Mouse (Mus musculus) cerebellum, adult 11-12 months (tissue): ENCODE results near the gene Acp6.

Source experiments
- DNase-seq: peaks from one replicate; pipeline ENCODE4 v3.0.0; 2022

The Acp6 gene

GRCm38 (mm10) chr3:97199261-97199660, 40.7 kb downstream of the Acp6 start:
- no peak for DNase-seq

- peak; percentile 51 for DNase-seq
Observed at GRCm38 (mm10) chr3:97201943-97202342, 43.4 kb downstream of the Acp6 start.

GRCm38 (mm10) chr3:97203880-97204279, 45.3 kb downstream of the Acp6 start:
- DNase-seq: no peak

- no peak for DNase-seq
Observed at GRCm38 (mm10) chr3:97206521-97206920, 47.9 kb downstream of the Acp6 start.

DNA sequence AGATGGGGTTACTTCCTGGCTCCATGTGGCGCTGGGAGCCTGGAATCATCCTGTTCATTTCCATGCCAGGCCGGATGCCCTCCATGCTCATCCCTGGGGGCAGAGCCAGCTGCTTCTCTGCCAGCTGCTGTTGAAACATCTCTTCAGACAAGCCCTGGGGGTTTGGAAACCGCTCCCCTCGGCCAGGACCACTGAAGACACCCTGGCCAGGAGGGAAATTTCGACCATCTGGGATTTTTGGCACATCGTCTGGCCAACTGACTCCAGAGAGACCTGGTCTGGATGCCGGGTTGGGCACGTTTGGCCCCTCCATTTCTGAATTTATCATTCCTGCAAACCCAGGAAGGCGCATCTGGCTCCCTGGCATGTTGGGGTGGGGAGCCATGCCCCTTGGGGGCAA, 50.8 kb downstream of the Acp6 start:
- DNase-seq: peak; percentile 33

DNA sequence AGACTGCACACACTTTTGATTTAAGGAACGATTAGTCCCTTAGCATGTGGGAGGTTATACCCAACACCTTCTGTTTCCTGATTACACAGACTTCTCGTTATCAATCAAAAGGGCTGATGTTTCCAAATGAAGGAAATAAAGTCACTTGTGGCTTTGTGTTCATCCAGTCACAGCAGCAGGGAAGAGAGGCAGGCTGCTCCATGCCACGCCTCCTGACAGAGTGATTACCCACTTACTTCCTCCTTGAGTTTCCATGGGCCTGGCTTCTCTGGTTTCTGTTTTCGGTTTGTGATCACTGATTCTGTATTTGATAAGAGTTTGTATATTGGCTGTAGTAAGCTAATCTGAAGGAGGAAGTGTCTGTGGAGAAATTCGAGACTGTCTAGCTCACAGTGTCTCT, 52.6 kb downstream of the Acp6 start:
- no peak for DNase-seq

GRCm38 (mm10) chr3:97213871-97214270, 55.3 kb downstream of the Acp6 start:
- DNase-seq: no peak

- DNase-seq: no peak
Observed at GRCm38 (mm10) chr3:97214439-97214838, 55.9 kb downstream of the Acp6 start.

DNA sequence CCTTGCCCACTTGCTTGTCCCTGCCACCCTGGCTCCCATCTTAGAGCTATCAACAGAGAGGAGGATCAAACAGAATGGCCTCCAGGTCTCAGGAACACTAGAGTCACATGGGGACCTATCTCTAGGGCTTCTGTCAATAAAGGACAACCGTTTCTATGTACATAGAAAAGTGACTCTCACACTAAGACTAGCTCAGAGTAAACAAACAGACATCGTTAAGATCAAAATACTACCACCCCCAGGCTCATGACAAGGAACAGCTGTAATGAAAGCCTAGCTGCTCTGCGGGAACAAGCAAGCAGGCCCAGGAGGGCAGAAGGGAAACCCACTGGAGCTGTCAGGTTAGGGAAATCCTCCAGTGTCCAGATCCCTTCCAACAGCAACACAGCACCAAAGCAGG, 56.9 kb downstream of the Acp6 start:
- DNase-seq: no peak

- no peak for DNase-seq
Observed at GRCm38 (mm10) chr3:97223261-97223660, 64.7 kb downstream of the Acp6 start.

- DNase-seq: no peak
Observed at GRCm38 (mm10) chr3:97225231-97225630, 66.7 kb downstream of the Acp6 start.

- DNase-seq: no peak
Observed at GRCm38 (mm10) chr3:97226719-97227118, 68.1 kb downstream of the Acp6 start.
